Mouse (Mus musculus) midbrain, embryonic 13.5 days (tissue): ENCODE data around the gene Tbc1d22a. TPM values are rescaled to one million over a fixed set of nuclear protein-coding genes. Genes with fewer than 3 reads are reported as not detected.
"Not testable (repeated sequence)": the region's sequence is repeated elsewhere in the genome, so short reads cannot be mapped to it uniquely, and the experiment has no call there.

Experiments
- ATAC-seq: fragments of 200-750 bp; cut with Nextera tagmentation; 2 replicates; pipeline ENCODE4 v1.8.0; 2017; ENCODE audit warnings: mild to moderate bottlenecking, moderate TSS enrichment, moderate library complexity
- H3K27ac ChIP-seq: fragments of 300-500 bp; sonication (generic); 2 replicates; pipeline ENCODE4 v1.5.1; 2015; ENCODE audit warnings: inconsistent platforms, mild to moderate bottlenecking, moderate library complexity
- H3K27me3 ChIP-seq: fragments of 300-500 bp; sonication (generic); 2 replicates; pipeline ENCODE4 v1.6.1; 2015; ENCODE audit warnings: mild to moderate bottlenecking, inconsistent platforms
- H3K36me3 ChIP-seq: fragments of 300-500 bp; sonication (generic); 2 replicates; pipeline ENCODE4 v1.6.1; 2015; ENCODE audit warnings: mild to moderate bottlenecking, inconsistent platforms
- H3K4me1 ChIP-seq: fragments of 300-500 bp; sonication (generic); replicated peaks from 2 replicates; pipeline ENCODE4 v1.6.1; 2015; ENCODE audit warnings: inconsistent platforms
- H3K4me2 ChIP-seq: fragments of 300-500 bp; sonication (generic); replicated peaks from 2 replicates; pipeline ENCODE4 v1.6.1; 2015; ENCODE audit warnings: moderate library complexity, mild to moderate bottlenecking, inconsistent platforms
- H3K4me3 ChIP-seq: fragments of 300-500 bp; sonication (generic); replicated peaks from 2 replicates; pipeline ENCODE4 v1.5.1; 2015; ENCODE audit warnings: mild to moderate bottlenecking, inconsistent platforms
- H3K9ac ChIP-seq: fragments of 300-500 bp; sonication (generic); replicated peaks from 2 replicates; pipeline ENCODE4 v1.6.1; 2015; ENCODE audit warnings: mild to moderate bottlenecking, inconsistent platforms
- H3K9me3 ChIP-seq: fragments of 300-500 bp; sonication (generic); 2 replicates; pipeline ENCODE4 v1.6.1; 2016; ENCODE audit warnings: mild to moderate bottlenecking, inconsistent platforms
- WGBS: fragments of 180-500 bp; shearing (Covaris S2); methylation state at CpG from one replicate; pipeline ENCODE4 v1.1.7; 2015; 5-methylcytosine and 5-hydroxymethylcytosine counted together
- polyA plus RNA-seq: library from polyadenylated mRNA; unstranded; fragments of >200 nt; fragmentation: Nextera tagmentation; extraction: Ambion mirVana; gene quantifications from 2 replicates; pipeline ENCODE4 v1.2.1, GENCODE M21; 2015

Gene Tbc1d22a
- polyA plus RNA-seq, 1 experiment from 2014 or later: 13.4 TPM

GRCm38 (mm10) chr15:86173136-86173985 is 40.9 kb upstream of the Tbc1d22a start:
- Histone ChIP-seq H3K4me3 (no peak overlapping the region), H3K4me2 (no peak overlapping the region), H3K36me3 (no peaks in the 10 kb centered on the region), H3K9me3 (no peaks in the 10 kb centered on the region), H3K9ac (0 out of 2 replicates have a peak overlapping the region, but pooled peaks have one; percentile 7), H3K4me1 (peaks cover 28% of the 10 kb centered on the region), H3K27ac (no peak overlapping the region), H3K27me3 (no peaks in the 10 kb centered on the region)
- ATAC-seq: no peak
- WGBS: 44% methylated on average over 16 of the region's 16 CpGs

GRCm38 (mm10) chr15:86175253-86176050 is 38.8 kb upstream of the Tbc1d22a start:
- 83% methylated on average over 3 of the region's 3 CpGs for WGBS
- H3K4me2 ChIP-seq: no peak overlapping the region
- no peaks in the 10 kb centered on the region for H3K36me3 ChIP-seq
- H3K9ac ChIP-seq: no peak overlapping the region
- peaks cover 14% of the 10 kb centered on the region for H3K4me1 ChIP-seq
- H3K4me3 ChIP-seq: no peak overlapping the region
- H3K9me3 ChIP-seq: no peaks in the 10 kb centered on the region
- H3K27me3 ChIP-seq: no peaks in the 10 kb centered on the region
- no peak overlapping the region for H3K27ac ChIP-seq
- no peak for ATAC-seq

GRCm38 (mm10) chr15:86176166-86176565 is 38.1 kb upstream of the Tbc1d22a start:
- Histone ChIP-seq H3K4me2 (no peak overlapping the region), H3K4me1 (peaks cover 14% of the 10 kb centered on the region), H3K4me3 (no peak overlapping the region), H3K9me3 (no peaks in the 10 kb centered on the region), H3K27ac (no peak overlapping the region), H3K27me3 (no peaks in the 10 kb centered on the region), H3K36me3 (no peaks in the 10 kb centered on the region), H3K9ac (no peak overlapping the region)
- 89% methylated on average over 10 of the region's 10 CpGs for WGBS
- ATAC-seq: no peak

GRCm38 (mm10) chr15:86176771-86177702 is 37.2 kb upstream of the Tbc1d22a start:
- H3K4me2 ChIP-seq: no peak overlapping the region
- no peak overlapping the region for H3K27ac ChIP-seq
- H3K27me3 ChIP-seq: no peaks in the 10 kb centered on the region
- H3K9ac ChIP-seq: no peak overlapping the region
- 86% methylated on average over 22 of the region's 22 CpGs for WGBS
- H3K4me1 ChIP-seq: peaks cover 19% of the 10 kb centered on the region
- no peaks in the 10 kb centered on the region for H3K36me3 ChIP-seq
- H3K9me3 ChIP-seq: no peaks in the 10 kb centered on the region
- no peak overlapping the region for H3K4me3 ChIP-seq
- ATAC-seq: no peak

- not testable (repeated sequence) for H3K4me3 ChIP-seq, H3K9ac ChIP-seq
- WGBS: 91% methylated on average over 2 of the region's 2 CpGs
Measured at GRCm38 (mm10) chr15:86177703-86178251, 36.5 kb upstream of the Tbc1d22a start.

GRCm38 (mm10) chr15:86178594-86178993 is 35.7 kb upstream of the Tbc1d22a start:
- no peak overlapping the region for H3K27ac ChIP-seq
- H3K4me1 ChIP-seq: peaks cover 23% of the 10 kb centered on the region
- H3K4me3 ChIP-seq: no peak overlapping the region
- H3K36me3 ChIP-seq: no peaks in the 10 kb centered on the region
- WGBS: 95% methylated on average over 6 of the region's 6 CpGs
- H3K27me3 ChIP-seq: no peaks in the 10 kb centered on the region
- ATAC-seq: no peak
- no peaks in the 10 kb centered on the region for H3K9me3 ChIP-seq
- H3K4me2 ChIP-seq: no peak overlapping the region
- H3K9ac ChIP-seq: no peak overlapping the region

More at GRCm38 (mm10) chr15:86177703-86178251, 36.5 kb upstream of the Tbc1d22a start:
- H3K27me3 ChIP-seq, H3K27ac ChIP-seq, H3K4me2 ChIP-seq, ATAC-seq, H3K9me3 ChIP-seq, H3K36me3 ChIP-seq: not testable (repeated sequence)
- H3K4me1 ChIP-seq: peaks cover 25% of the 10 kb centered on the region

GRCm38 (mm10) chr15:86180427-86180826 is 33.8 kb upstream of the Tbc1d22a start:
- WGBS: 88% methylated on average over 4 of the region's 4 CpGs

GRCm38 (mm10) chr15:86181321-86181720 is 32.9 kb upstream of the Tbc1d22a start:
- H3K9me3 ChIP-seq, ATAC-seq, H3K36me3 ChIP-seq: not testable (repeated sequence)

More at GRCm38 (mm10) chr15:86180427-86180826, 33.8 kb upstream of the Tbc1d22a start:
- Histone ChIP-seq H3K4me1 (peaks cover 31% of the 10 kb centered on the region), H3K9ac (no peak overlapping the region), H3K27me3 (no peaks in the 10 kb centered on the region), H3K4me2 (no peak overlapping the region), H3K27ac (no peak overlapping the region), H3K36me3 (no peaks in the 10 kb centered on the region), H3K9me3 (no peaks in the 10 kb centered on the region), H3K4me3 (no peak overlapping the region)
- no peak for ATAC-seq

GRCm38 (mm10) chr15:86181941-86182439 is 32.3 kb upstream of the Tbc1d22a start:
- no peaks in the 10 kb centered on the region for H3K36me3 ChIP-seq
- no peaks in the 10 kb centered on the region for H3K9me3 ChIP-seq
- peaks cover 42% of the 10 kb centered on the region for H3K4me1 ChIP-seq
- no peak overlapping the region for H3K9ac ChIP-seq
- H3K4me3 ChIP-seq: no peak overlapping the region
- no peak for ATAC-seq
- peak overlapping the region; percentile 53; the same call in 1 of the 2 replicates for H3K27ac ChIP-seq
- WGBS: 47% methylated on average over 11 of the region's 11 CpGs
- H3K27me3 ChIP-seq: peaks cover 5% of the 10 kb centered on the region; the same call in 1 of the 2 replicates
- no peak overlapping the region for H3K4me2 ChIP-seq

More at GRCm38 (mm10) chr15:86181321-86181720, 32.9 kb upstream of the Tbc1d22a start:
- peaks cover 37% of the 10 kb centered on the region for H3K4me1 ChIP-seq
- not testable (repeated sequence) for H3K4me3 ChIP-seq, H3K27me3 ChIP-seq, H3K4me2 ChIP-seq, H3K9ac ChIP-seq, H3K27ac ChIP-seq
- 97% methylated on average over 3 of the region's 3 CpGs for WGBS

GRCm38 (mm10) chr15:86182646-86183045 is 31.6 kb upstream of the Tbc1d22a start:
- Histone ChIP-seq H3K27ac (0 out of 2 replicates have a peak overlapping the region, but pooled peaks have one; percentile 53), H3K27me3 (peaks cover 5% of the 10 kb centered on the region; the same call in 1 of the 2 replicates), H3K36me3 (no peaks in the 10 kb centered on the region), H3K9me3 (no peaks in the 10 kb centered on the region), H3K9ac (no peak overlapping the region), H3K4me2 (no peak overlapping the region), H3K4me3 (no peak overlapping the region), H3K4me1 (peaks cover 42% of the 10 kb centered on the region)
- no peak for ATAC-seq
- 56% methylated on average over 13 of the region's 13 CpGs for WGBS

- Histone ChIP-seq H3K4me2 (peak overlapping the region; percentile 82; the same call in 1 of the 2 replicates), H3K27ac (no peak overlapping the region), H3K4me1 (peaks cover 48% of the 10 kb centered on the region), H3K27me3 (peaks cover 5% of the 10 kb centered on the region; the same call in 1 of the 2 replicates), H3K9ac (no peak overlapping the region), H3K9me3 (no peaks in the 10 kb centered on the region), H3K36me3 (no peaks in the 10 kb centered on the region), H3K4me3 (no peak overlapping the region)
- no peak for ATAC-seq
- 93% methylated on average over 8 of the region's 8 CpGs for WGBS
Measured at GRCm38 (mm10) chr15:86183484-86183883, 30.8 kb upstream of the Tbc1d22a start.
